Mouse (Mus musculus) forebrain, embryonic 10.5 days (tissue): ENCODE data around the gene Gtf2ird2. TPM values are rescaled to one million over a fixed set of nuclear protein-coding genes. Genes with fewer than 3 reads are reported as not detected.

Experiments used
- DNase-seq: peaks from one replicate; pipeline ENCODE4 v3.0.0-alpha.2; 2017; ENCODE audit warnings: low spot score; ENCODE audit errors: extremely low spot score
- H3K27ac ChIP-seq: fragments of 300-500 bp; sonication (generic); 2 replicates; pipeline ENCODE4 v1.5.1; 2016; ENCODE audit warnings: mild to moderate bottlenecking
- H3K27me3 ChIP-seq: fragments of 300-500 bp; sonication (generic); 2 replicates; pipeline ENCODE4 v1.6.1; 2016; ENCODE audit warnings: mild to moderate bottlenecking; ENCODE audit not compliant: poor library complexity, severe bottlenecking
- H3K36me3 ChIP-seq: fragments of 300-500 bp; sonication (generic); replicated peaks from 2 replicates; pipeline ENCODE4 v1.6.1; 2016; ENCODE audit warnings: mild to moderate bottlenecking, moderate library complexity
- H3K4me1 ChIP-seq: fragments of 300-500 bp; sonication (generic); 2 replicates; pipeline ENCODE4 v1.6.1; 2016
- H3K4me3 ChIP-seq: fragments of 300-500 bp; sonication (generic); 2 replicates; pipeline ENCODE4 v1.5.1; 2016; ENCODE audit warnings: mild to moderate bottlenecking, moderate library complexity
- H3K9me3 ChIP-seq: fragments of 300-500 bp; sonication (generic); 2 replicates; pipeline ENCODE4 v1.6.1; 2016; ENCODE audit warnings: mild to moderate bottlenecking, moderate library complexity
- WGBS: fragments of 180-500 bp; shearing (Covaris S2); methylation state at CpG from one replicate; pipeline ENCODE4 v1.1.7; 2016; 5-methylcytosine and 5-hydroxymethylcytosine counted together
- polyA plus RNA-seq: library from polyadenylated mRNA; unstranded; fragments of >200 nt; fragmentation: Nextera tagmentation; extraction: Ambion mirVana; gene quantifications from 2 replicates; pipeline ENCODE4 v1.2.1, GENCODE M21; 2016

Gene Gtf2ird2
- 7.0 and 7.6 TPM in 2 replicates for polyA plus RNA-seq

DNA sequence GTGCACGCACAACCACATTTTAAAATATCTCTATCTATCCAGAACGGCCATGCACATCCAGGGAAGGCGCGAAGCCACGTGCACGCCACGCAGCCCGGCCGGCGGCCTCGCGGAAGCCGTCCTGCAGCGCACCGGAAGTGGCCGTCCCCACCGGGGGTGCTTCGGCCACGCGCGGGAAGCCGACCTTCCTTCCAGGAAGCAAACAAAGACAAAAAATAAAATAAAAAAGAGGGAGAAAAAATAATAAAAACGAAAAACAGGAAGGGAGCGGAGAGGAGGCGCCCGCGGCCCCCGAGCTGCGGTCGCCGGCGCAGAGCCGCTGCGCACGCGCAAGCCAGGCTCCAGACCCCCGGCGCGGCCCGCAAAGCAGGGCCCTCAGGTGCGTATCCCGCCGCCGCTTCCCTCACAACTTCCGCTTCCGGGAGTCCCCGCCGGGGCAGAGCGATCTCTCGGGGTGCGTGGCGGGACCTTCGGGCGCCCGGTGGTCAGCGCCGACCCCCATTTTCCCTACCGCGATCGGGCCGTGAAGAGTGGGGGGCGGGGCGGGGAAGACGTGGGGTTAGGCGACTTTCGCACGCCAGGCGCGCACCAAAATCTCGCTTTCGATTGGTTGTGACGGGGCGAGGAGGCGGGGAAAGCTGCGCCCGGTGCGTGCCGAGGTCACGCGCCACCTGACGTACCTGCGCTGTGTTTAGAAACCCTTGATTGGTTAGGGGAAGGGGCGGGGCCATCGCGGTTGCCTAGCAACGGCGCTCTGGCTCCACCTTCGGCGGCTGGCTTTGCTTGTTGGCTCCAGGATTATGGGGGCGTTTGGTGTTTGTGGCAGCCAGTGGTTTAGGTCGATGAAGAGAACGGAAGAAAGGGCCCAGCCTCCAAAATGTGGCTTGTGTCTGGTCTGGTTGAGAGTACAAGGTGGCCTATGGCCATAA, at the start of gene Gtf2ird2:
Gtf2ird2 (plus strand) TSS at position 140 of the 929 bp plus-strand sequence.
- Histone ChIP-seq H3K36me3 (no peaks in the 10 kb centered on the region), H3K4me3 (peak within 1 kb of the TSS; percentile 84), H3K4me1 (peaks cover 26% of the 10 kb centered on the region), H3K27me3 (no peaks in the 10 kb centered on the region), H3K9me3 (peaks cover 2% of the 10 kb centered on the region; the same call in 1 of the 2 replicates), H3K27ac (peak within 1 kb of the TSS; percentile 100)
- under 1% methylated on average over 91 of the region's 92 CpGs for WGBS
- peak; percentile 98 for DNase-seq

DNA sequence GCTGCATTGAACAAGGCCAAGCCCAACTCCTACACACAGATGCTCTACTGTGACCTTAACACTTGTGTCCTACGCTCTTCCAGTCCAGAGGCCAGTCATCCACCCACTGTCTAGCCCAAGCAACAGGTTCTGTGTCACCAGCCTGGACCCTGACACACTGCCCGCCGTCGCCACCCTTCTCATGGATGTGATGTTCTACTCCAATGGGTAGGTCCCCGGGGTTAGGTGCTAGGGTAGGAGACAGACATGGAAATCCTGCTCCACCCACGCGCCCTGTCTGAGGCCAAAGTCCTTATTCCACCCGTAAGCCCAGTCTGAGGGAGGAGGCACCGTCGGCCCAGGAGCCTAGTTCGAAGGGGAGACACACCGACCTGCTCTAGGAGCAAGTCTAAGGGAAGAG, 47.8 kb upstream of the Gtf2ird2 start:
- no peak overlapping the region for H3K4me3 ChIP-seq

DNA sequence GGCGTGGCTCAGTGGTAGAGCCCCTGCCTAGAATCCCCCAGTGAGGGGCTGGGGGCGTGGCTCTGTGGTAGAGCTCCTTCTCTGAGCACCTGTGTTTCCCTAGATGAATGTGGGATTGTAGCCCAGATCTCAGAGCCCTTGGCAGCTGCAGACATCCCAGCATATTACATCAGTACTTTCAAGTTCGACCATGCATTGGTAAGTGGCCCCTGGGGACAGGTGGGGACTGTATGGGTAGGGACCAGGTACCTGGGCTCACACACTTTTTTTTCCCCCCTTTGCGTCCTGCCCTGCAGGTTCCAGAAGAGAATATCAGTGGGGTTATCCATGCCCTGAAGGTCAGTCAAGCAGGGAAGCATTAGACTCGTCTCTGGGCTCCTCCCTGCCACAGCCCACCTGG, 45.9 kb upstream of the Gtf2ird2 start:
- no peaks in the 10 kb centered on the region for H3K9me3 ChIP-seq
- peaks cover 4% of the 10 kb centered on the region; the same call in 1 of the 2 replicates for H3K4me1 ChIP-seq
- no peak overlapping the region for H3K4me3 ChIP-seq
- peaks cover 74% of the 10 kb centered on the region for H3K36me3 ChIP-seq
- no peaks in the 10 kb centered on the region for H3K27me3 ChIP-seq
- no peak overlapping the region for H3K27ac ChIP-seq
- no peak for DNase-seq
- WGBS, result 87% methylated on average over 5 of the region's 5 CpGs

More for the DNA sequence above, 47.8 kb upstream of the Gtf2ird2 start:
- DNase-seq, result no peak
- Histone ChIP-seq H3K27me3 (no peaks in the 10 kb centered on the region), H3K36me3 (peaks cover 57% of the 10 kb centered on the region), H3K9me3 (no peaks in the 10 kb centered on the region), H3K27ac (no peak overlapping the region), H3K4me1 (peaks cover 13% of the 10 kb centered on the region)
- 95% methylated on average over 12 of the region's 12 CpGs for WGBS

DNA sequence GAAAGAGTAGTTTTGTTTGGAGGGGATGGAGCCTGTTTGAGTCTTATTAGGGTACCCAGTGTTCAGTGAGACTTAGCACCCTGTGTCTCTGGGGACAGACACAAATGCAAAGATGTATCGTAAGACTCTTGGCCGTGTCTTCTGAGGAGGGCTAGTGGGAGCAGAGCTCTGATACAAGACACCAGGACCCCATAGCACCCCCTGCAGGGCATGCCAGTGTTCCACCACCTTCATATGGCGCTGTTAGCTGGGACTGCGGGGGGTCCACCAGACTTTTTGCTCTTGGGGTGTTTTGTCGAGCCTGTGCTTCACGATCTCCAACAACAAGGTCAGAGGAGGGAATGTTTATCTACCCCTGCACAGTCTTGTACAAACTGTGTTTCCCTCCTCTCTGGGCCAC, 44.4 kb upstream of the Gtf2ird2 start:
- Histone ChIP-seq H3K27ac (no peak overlapping the region), H3K36me3 (peaks cover 70% of the 10 kb centered on the region), H3K4me3 (no peak overlapping the region), H3K9me3 (no peaks in the 10 kb centered on the region), H3K4me1 (peaks cover 5% of the 10 kb centered on the region; the same call in 1 of the 2 replicates), H3K27me3 (no peaks in the 10 kb centered on the region)
- 90% methylated on average over 6 of the region's 6 CpGs for WGBS
- no peak for DNase-seq

DNA sequence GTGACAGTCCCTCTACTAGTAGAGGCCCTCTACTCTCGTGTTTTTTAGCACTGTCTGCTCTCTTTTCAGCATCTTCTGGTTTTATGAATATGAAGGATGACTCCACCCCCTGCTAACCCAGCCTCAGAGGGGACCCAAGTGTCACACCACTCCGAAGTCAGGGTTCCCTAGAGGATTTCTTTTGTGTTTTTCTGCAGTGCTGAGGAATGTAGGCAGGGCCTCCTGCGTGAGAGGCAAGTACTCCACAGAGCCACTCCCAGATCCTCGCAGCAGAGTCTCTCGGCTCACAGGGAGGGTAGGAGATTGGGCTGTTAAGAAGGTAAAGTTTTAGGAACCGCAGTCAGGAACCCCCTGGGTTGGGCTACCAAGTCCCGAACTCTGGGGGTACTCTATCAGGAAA, 42.6 kb upstream of the Gtf2ird2 start:
- no peak for DNase-seq

DNA sequence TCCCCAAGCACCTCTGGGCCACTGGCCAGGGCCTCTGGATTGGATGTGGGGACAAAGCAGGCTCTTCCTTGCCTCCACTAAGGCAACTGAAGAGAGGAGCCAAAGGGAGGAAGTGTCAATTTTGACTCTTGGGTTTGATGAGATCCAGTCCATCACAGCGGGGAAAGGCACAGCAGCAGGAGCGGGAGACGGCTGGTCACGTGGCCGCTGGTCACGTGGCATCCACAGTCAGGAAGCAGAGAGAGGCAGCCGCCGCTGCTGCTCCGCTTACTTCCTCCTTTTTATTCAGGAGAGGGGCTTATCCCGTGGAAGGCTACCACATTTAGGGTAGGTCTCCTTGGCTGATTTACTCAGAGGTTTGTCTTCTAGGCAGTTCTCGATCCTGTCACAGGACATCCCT, 41.4 kb upstream of the Gtf2ird2 start:
- WGBS, result 86% methylated on average over 11 of the region's 11 CpGs
- peaks cover 65% of the 10 kb centered on the region for H3K36me3 ChIP-seq

More for the DNA sequence above, 42.6 kb upstream of the Gtf2ird2 start:
- Histone ChIP-seq H3K9me3 (no peaks in the 10 kb centered on the region), H3K27ac (no peak overlapping the region), H3K4me1 (peaks cover 5% of the 10 kb centered on the region; the same call in 1 of the 2 replicates), H3K27me3 (no peaks in the 10 kb centered on the region), H3K4me3 (no peak overlapping the region), H3K36me3 (peaks cover 67% of the 10 kb centered on the region)
- 83% methylated on average over 7 of the region's 7 CpGs for WGBS

DNA sequence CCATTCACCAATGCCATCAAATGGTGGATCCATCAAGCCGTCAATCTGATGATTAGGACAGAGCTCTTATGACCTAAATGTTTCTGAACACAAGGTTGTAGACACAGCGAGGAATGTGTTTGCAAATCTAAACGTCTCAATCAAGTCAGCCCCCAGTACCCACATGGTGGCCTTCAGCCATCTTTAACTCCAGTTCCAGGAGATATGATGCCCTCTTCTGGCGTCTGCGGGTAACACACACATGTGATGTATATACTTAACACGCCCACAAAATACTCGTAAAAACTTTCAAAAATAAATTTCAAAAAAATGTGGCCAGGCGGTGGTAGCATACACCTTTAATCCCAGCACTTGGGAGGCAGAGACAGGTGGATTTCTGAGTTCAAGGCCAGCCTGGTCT, 38.8 kb upstream of the Gtf2ird2 start:
- no peak for DNase-seq
- Histone ChIP-seq H3K4me3 (no peak overlapping the region), H3K27ac (no peak overlapping the region), H3K9me3 (no peaks in the 10 kb centered on the region), H3K27me3 (no peaks in the 10 kb centered on the region), H3K4me1 (peaks cover 5% of the 10 kb centered on the region; the same call in 1 of the 2 replicates), H3K36me3 (peaks cover 71% of the 10 kb centered on the region)
- 93% methylated on average over 8 of the region's 8 CpGs for WGBS

More for the DNA sequence above, 41.4 kb upstream of the Gtf2ird2 start:
- Histone ChIP-seq H3K4me1 (peaks cover 5% of the 10 kb centered on the region; the same call in 1 of the 2 replicates), H3K4me3 (no peak overlapping the region), H3K27ac (no peak overlapping the region), H3K27me3 (no peaks in the 10 kb centered on the region), H3K9me3 (no peaks in the 10 kb centered on the region)
- DNase-seq, result no peak

DNA sequence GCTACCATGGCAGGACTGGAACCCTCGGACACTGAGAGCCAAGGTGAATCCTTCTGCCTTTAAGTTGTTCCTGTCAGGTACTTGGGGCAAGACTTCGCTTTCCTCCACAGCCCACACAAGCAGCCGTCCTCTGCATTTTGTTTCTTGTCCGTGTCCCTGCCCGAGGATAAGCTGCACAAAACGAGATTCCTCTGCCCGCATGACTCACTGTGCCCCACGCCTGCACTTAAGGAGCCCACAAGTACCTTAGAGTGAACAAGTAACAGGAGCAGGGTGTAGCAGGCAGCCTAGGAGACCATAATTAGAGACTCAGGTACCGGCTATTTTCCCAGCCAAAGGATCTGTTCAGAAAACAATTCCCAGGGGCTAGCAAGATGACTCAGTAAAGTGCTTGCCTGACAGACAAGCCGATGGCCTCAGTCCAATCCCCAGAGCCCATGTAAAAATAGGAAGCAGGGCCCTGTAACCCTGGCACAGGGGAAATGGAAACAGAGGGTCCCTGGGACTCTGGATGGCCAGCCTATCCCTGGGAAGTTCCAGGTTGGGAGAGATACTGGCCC, 36.5 kb upstream of the Gtf2ird2 start:
- Histone ChIP-seq H3K36me3 (peaks cover 82% of the 10 kb centered on the region), H3K4me3 (no peak overlapping the region), H3K27me3 (no peaks in the 10 kb centered on the region), H3K27ac (no peak overlapping the region), H3K9me3 (no peaks in the 10 kb centered on the region; the same call in 1 of the 2 replicates), H3K4me1 (peaks cover 5% of the 10 kb centered on the region; the same call in 1 of the 2 replicates)
- DNase-seq, result no peak
- WGBS, result 93% methylated on average over 10 of the region's 10 CpGs

DNA sequence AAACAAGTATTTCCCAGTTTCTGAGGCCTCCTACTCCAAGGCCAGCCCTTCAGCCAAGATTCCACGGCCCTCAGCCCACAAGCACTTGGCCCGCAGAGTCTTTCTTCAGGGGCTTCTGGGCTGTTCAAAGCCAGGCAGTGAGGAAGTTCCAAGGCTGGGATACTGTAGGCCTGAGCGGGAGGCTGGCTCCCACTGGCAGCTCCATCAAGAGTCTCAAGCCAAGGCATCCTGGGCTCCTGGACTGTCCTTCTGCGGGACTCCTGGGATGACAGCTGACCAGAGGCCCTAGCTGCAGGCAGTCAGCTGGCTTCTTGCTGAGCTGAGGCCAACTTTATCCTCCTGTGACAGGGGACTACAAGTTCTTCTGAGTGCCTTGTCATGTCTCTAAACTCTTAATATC, 35.7 kb upstream of the Gtf2ird2 start:
- no peaks in the 10 kb centered on the region for H3K4me1 ChIP-seq
- H3K36me3 ChIP-seq, result peaks cover 82% of the 10 kb centered on the region
- 92% methylated on average over 4 of the region's 4 CpGs for WGBS

DNA sequence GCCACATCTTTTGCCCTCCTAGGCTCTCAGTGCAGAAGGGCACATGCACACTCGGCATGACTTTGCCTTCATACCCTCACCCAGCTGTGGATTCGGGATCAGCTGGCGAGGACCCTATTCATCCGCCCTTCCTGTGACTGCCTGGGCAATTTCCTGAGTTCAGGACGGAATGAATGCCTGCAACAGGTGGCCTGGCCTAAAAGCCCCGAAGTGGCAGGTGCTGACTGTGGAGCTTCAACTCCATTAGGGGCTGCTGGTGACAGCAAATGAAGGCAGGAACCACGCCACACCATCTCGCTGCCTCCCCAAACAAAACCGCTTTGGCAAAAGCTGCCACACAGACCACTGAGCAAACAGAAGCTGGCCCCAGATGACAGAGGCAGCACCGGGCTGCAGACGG, 31.9 kb upstream of the Gtf2ird2 start:
- WGBS, result 94% methylated on average over 11 of the region's 11 CpGs
- Histone ChIP-seq H3K9me3 (no peaks in the 10 kb centered on the region; the same call in 1 of the 2 replicates), H3K27me3 (no peaks in the 10 kb centered on the region), H3K4me1 (no peaks in the 10 kb centered on the region), H3K36me3 (peaks cover 98% of the 10 kb centered on the region), H3K4me3 (no peak overlapping the region), H3K27ac (no peak overlapping the region)
- DNase-seq, result no peak

More for the DNA sequence above, 35.7 kb upstream of the Gtf2ird2 start:
- no peak for DNase-seq
- Histone ChIP-seq H3K4me3 (no peak overlapping the region), H3K9me3 (no peaks in the 10 kb centered on the region; the same call in 1 of the 2 replicates), H3K27me3 (no peaks in the 10 kb centered on the region), H3K27ac (no peak overlapping the region)

DNA sequence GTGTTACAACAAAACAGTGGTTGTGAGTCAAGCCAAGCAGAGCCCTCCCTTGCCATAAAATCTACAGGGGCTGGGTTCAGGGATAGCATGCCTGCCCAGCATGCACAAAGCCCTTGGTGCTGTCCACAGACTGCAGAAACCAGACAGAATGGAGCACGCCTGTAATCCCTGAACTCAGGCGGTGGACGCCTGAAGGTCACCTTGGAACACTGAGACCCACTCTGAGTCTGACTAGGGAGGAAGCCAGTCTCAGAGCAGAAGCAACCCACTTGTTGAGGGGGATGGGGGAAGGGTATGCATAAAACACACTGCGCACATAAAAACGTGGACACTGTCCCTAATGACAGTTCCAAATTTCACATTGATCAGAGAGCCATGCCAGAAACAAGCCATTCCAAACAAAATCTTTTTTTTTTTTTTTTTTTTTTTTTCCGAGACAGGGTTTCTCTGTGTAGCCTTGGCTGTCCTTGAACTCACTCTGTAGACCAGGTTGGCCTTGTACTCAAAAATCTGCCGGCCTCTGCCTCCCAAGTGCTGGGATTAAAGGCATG, 27.8 kb upstream of the Gtf2ird2 start:
- Histone ChIP-seq H3K27ac (no peak overlapping the region), H3K36me3 (peaks cover 98% of the 10 kb centered on the region), H3K9me3 (no peaks in the 10 kb centered on the region), H3K4me3 (no peak overlapping the region), H3K27me3 (no peaks in the 10 kb centered on the region), H3K4me1 (no peaks in the 10 kb centered on the region)
- DNase-seq, result no peak
- 92% methylated on average over 7 of the region's 7 CpGs for WGBS

DNA sequence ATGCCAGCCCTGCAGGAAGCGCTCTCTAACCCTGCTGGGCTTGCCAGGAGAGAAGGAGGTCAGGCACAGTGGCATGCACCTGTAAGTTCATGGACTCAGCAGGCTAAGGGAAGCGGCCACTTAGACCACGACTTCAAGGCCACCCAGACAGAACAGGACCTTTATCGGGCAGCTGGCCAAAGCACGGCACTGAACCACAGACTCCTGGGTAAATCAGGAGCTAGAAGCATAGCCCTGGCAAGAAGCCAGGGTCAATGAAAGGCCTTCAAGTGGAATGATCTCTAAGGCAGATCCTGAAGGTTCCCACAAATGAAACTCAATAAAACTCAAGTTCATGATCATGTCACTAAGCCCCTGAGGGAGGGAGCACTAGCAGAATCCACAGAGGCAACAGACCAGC, 19.1 kb upstream of the Gtf2ird2 start:
- WGBS, result 90% methylated on average over 5 of the region's 5 CpGs
- H3K36me3 ChIP-seq, result peaks cover 93% of the 10 kb centered on the region
- no peak overlapping the region for H3K4me3 ChIP-seq
- H3K9me3 ChIP-seq, result no peaks in the 10 kb centered on the region
- H3K27me3 ChIP-seq, result no peaks in the 10 kb centered on the region
- H3K27ac ChIP-seq, result no peak overlapping the region
- DNase-seq, result no peak
- no peaks in the 10 kb centered on the region; the same call in 1 of the 2 replicates for H3K4me1 ChIP-seq
